Mouse (Mus musculus) liver, embryonic 16.5 days (tissue): ENCODE results near the gene Ruvbl1. TPM values are rescaled to one million over a fixed set of nuclear protein-coding genes. Genes with fewer than 3 reads are reported as not detected.
A peak's percentile ranks its signal among the peaks of the same experiment; 100 is the strongest.

ENCODE experiments used
- ATAC-seq: fragments of 200-750 bp; cut with Nextera tagmentation; 2 replicates; pipeline ENCODE4 v1.8.0; 2017; ENCODE audit warnings: low read depth, mild to moderate bottlenecking, moderate number of reproducible peaks, moderate library complexity
- H3K27ac ChIP-seq: fragments of 300-500 bp; sonication (generic); 2 replicates; pipeline ENCODE4 v1.5.1; 2014; ENCODE audit warnings: mild to moderate bottlenecking, low read length
- H3K27me3 ChIP-seq: fragments of 300-500 bp; sonication (generic); 2 replicates; pipeline ENCODE4 v1.6.1; 2014; ENCODE audit warnings: low read depth, low read length, mixed read lengths; ENCODE audit not compliant: control insufficient read depth, insufficient read depth
- H3K36me3 ChIP-seq: fragments of 300-500 bp; sonication (generic); 2 replicates; pipeline ENCODE4 v1.6.1; 2014; ENCODE audit warnings: mild to moderate bottlenecking; ENCODE audit not compliant: control insufficient read depth, insufficient read depth
- H3K4me1 ChIP-seq: fragments of 300-500 bp; sonication (generic); 2 replicates; pipeline ENCODE4 v1.6.1; 2014; ENCODE audit warnings: low read depth, low read length, mixed read lengths; ENCODE audit not compliant: control insufficient read depth
- H3K4me2 ChIP-seq: fragments of 300-500 bp; sonication (generic); 2 replicates; pipeline ENCODE4 v1.6.1; 2014; ENCODE audit warnings: low read depth, low read length, mixed read lengths
- H3K4me3 ChIP-seq: fragments of 300-500 bp; sonication (generic); 2 replicates; pipeline ENCODE4 v1.5.1; 2014; ENCODE audit warnings: low read depth, mild to moderate bottlenecking, low read length
- H3K9ac ChIP-seq: fragments of 300-500 bp; sonication (generic); 2 replicates; pipeline ENCODE4 v1.6.1; 2014; ENCODE audit warnings: low read depth, low read length
- H3K9me3 ChIP-seq: fragments of 300-500 bp; sonication (generic); replicated peaks from 2 replicates; pipeline ENCODE4 v1.6.1; 2016; ENCODE audit warnings: low read length; ENCODE audit not compliant: control insufficient read depth
- WGBS: fragments of 180-500 bp; shearing (Covaris S2); extraction: QIAGEN DNeasy Blood & Tissue Kit; methylation state at CpG from one replicate; pipeline ENCODE4 v1.1.7; 2014; ENCODE audit not compliant: insufficient replicate concordance; 5-methylcytosine and 5-hydroxymethylcytosine counted together
- polyA plus RNA-seq: library from polyadenylated mRNA; unstranded; fragments of >200 nt; fragmentation: Nextera tagmentation; extraction: Ambion mirVana; gene quantifications from 2 replicates; pipeline ENCODE4 v1.2.1, GENCODE M21; 2015

The Ruvbl1 gene
- polyA plus RNA-seq, 1 experiment from 2014 or later: 58.1 TPM

DNA sequence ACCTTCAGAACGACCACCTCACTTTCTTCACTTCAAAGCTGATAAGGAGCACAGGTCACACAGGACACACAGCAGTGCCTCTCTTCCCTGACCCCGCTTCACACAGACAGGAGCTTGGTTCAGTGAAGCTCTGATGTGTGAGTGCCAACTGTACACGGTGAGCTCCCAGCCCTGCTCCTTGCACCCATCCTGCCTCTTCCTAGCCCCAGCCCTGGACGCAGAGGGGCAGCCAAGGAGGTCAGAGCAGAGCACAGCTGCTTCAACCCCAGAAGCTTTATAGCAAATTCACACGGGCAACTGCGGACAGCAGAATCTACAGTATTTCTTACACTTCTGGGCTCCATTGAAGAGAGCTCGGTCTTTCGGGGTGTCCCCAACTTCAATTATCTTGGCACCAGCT lies 48.8 kb downstream of the Ruvbl1 start:
- no peak overlapping the region for H3K27ac ChIP-seq
- H3K36me3 ChIP-seq: peaks cover 65% of the 10 kb centered on the region
- H3K9me3 ChIP-seq: no peaks in the 10 kb centered on the region
- no peaks in the 10 kb centered on the region for H3K27me3 ChIP-seq
- peaks cover 9% of the 10 kb centered on the region for H3K4me1 ChIP-seq
- no peak overlapping the region for H3K9ac ChIP-seq
- H3K4me3 ChIP-seq: no peak overlapping the region
- no peak for ATAC-seq
- no peak overlapping the region for H3K4me2 ChIP-seq
- 83% methylated on average over 8 of the region's 8 CpGs for WGBS

DNA sequence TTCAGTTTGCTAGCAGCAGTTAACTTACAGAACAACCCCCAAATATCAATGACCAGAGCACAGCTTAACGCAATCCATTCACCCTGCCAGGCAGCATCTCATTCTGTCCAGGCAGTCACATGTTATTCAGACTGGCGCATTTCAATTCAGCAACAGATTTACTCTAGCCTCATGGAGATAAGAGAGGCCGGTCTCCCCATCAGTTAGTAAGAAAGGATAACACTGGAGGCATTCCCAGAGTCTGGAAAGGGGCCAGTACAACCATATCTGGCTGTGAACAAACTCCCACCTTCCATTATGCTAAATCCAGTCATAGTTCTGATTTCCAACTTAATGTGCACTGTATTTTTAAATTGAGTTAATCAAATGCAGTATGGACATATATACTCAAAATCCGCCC lies 49.3 kb downstream of the Ruvbl1 start:
- Histone ChIP-seq H3K9ac (no peak overlapping the region), H3K4me3 (no peak overlapping the region), H3K4me1 (peaks cover 15% of the 10 kb centered on the region), H3K4me2 (no peak overlapping the region), H3K9me3 (no peaks in the 10 kb centered on the region), H3K36me3 (peaks cover 61% of the 10 kb centered on the region), H3K27me3 (no peaks in the 10 kb centered on the region), H3K27ac (no peak overlapping the region)
- WGBS: 69% methylated on average over 4 of the region's 4 CpGs
- ATAC-seq: no peak

DNA sequence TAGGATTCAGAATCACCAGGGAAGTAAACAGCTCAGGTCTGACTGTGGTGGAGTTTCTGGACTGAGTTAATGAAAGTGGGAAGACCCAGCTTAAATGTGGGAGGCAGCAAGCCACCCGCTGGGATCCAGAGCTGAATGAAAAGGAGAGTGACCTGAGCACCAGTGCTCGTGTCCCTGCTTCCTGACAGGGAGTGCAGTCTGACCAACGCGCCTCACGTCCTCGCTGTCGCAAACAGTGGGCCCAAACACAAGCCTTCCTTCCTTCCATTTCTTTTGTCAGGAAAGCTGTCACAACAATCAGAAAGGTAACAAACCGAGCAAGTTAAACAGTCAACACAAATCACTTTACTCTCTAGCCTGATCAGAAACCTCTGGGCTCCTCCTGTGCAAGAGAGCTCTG lies 50.8 kb downstream of the Ruvbl1 start:
- Histone ChIP-seq H3K4me1 (peaks cover 17% of the 10 kb centered on the region), H3K9ac (no peak overlapping the region), H3K27ac (no peak overlapping the region), H3K4me2 (no peak overlapping the region), H3K9me3 (no peaks in the 10 kb centered on the region), H3K4me3 (no peak overlapping the region), H3K27me3 (no peaks in the 10 kb centered on the region), H3K36me3 (peaks cover 47% of the 10 kb centered on the region)
- no peak for ATAC-seq
- WGBS: 84% methylated on average over 8 of the region's 8 CpGs

DNA sequence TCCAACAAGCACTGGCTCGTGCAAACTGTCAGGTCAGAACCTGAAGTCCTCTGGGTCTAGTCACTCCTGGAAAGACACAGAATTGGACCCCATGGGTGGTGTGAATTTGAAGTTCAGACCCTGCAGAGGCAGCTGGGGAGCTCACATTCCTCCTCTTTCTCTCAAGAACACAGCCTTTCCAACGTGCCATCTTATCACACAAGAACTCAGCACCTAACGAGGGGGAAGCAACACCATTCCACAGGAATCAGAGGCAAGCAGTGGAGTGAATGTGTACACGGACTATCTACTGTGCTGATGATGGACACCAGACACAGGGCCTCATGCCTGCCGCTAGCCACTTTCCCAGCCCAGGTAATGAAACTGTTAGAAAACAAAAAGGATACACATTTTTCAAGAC lies 51.5 kb downstream of the Ruvbl1 start:
- peaks cover 41% of the 10 kb centered on the region for H3K36me3 ChIP-seq
- H3K4me1 ChIP-seq: peaks cover 17% of the 10 kb centered on the region
- ATAC-seq: no peak
- peak overlapping the region; percentile 94 for H3K4me3 ChIP-seq
- H3K9ac ChIP-seq: peak overlapping the region; percentile 5
- 55% methylated on average over 5 of the region's 5 CpGs for WGBS
- peak overlapping the region; percentile 99 for H3K4me2 ChIP-seq
- no peaks in the 10 kb centered on the region for H3K27me3 ChIP-seq
- no peak overlapping the region for H3K27ac ChIP-seq
- H3K9me3 ChIP-seq: no peaks in the 10 kb centered on the region

DNA sequence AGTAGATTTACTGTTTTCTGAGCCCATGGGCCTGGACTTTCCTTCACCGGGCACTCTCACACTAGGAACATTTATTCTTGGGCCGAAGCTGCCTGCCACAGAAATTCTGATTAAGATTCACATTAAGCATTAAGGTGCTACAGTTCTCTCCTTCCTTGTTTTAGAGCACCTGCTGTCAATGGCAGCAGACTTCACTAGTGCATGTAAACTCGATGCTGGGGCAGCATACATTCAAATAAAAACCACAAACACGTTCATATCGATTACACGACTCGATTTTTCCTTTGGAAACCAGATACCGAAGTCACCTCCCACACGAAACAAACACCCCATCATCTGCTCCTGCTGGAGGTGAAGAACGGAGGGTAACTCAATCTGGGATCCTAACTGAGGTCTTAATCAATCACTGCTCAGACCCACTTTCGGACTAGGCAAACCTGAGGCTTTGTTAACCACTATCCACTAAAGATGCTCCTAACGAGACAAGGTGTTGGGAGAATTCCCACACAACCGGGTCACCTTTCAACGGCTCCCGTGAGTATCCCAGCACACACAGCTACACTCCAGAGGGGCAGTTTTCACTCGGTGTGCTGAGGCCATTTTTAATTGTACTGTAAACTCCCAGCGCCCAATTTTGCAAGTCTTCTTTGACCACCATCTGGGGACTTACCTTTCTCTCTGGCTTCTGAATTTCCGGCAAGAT lies 52.6 kb downstream of the Ruvbl1 start:
- Histone ChIP-seq H3K27ac (peak overlapping the region; percentile 93), H3K4me3 (peak overlapping the region; percentile 94), H3K36me3 (peaks cover 29% of the 10 kb centered on the region), H3K9ac (peak overlapping the region; percentile 98), H3K4me1 (peaks cover 17% of the 10 kb centered on the region), H3K4me2 (peak overlapping the region; percentile 99), H3K27me3 (no peaks in the 10 kb centered on the region), H3K9me3 (no peaks in the 10 kb centered on the region)
- WGBS: 6% methylated on average over 18 of the region's 18 CpGs
- no peak for ATAC-seq

DNA sequence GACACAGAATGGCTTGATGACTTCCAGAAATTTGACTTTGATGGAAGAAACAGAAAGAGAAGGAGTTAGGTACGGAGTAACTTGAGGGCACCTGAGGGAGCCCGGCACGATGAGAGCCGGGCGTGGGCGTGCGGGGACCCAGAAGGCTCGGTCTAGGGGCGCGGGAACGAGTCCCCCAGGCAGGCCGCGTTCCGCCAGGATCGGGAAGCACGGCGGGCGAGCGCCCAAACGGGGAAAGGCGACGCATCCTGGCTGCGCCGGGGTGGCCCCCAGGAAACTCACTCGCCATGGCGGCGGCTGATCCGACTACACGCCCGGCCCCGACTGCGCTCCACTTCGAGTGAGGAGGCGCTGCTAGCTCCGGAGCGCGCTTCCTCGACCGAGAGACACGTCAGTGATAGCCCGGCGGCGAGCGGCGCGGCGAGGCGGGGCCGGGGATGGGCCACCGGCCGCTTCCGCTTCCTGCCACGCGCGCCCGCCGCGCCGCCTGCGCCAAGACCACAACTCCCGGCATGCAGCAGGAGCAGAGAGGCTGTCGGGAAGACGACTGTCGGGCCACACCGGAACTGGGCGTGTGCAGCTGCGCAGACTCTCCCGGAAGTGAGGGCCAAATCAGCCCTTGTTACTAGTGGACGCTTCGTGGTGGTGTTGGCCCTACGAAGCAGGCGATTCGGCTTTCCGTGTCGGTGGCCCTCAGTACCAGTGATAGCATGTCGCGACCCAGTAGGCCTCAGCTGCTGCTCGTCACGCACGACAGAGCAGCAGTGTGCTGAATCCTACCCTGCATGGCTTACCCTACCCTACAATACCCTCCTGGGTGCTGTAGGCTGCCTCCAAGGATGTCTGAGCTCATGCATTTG lies 53.4 kb downstream of the Ruvbl1 start, which contains the start of gene Sec61a1:
Sec61a1 (minus strand) TSS at position 502 of the 860 bp plus-strand sequence.
- ATAC-seq: peak; percentile 96
- Histone ChIP-seq H3K4me1 (peaks cover 17% of the 10 kb centered on the region), H3K36me3 (peaks cover 24% of the 10 kb centered on the region), H3K4me3 (peak within 1 kb of the TSS; percentile 94), H3K9me3 (no peaks in the 10 kb centered on the region), H3K27ac (peak within 1 kb of the TSS; percentile 93), H3K27me3 (no peaks in the 10 kb centered on the region), H3K9ac (peak within 1 kb of the TSS; percentile 98), H3K4me2 (peak within 1 kb of the TSS; percentile 99)
- under 1% methylated on average over 80 of the region's 80 CpGs for WGBS

DNA sequence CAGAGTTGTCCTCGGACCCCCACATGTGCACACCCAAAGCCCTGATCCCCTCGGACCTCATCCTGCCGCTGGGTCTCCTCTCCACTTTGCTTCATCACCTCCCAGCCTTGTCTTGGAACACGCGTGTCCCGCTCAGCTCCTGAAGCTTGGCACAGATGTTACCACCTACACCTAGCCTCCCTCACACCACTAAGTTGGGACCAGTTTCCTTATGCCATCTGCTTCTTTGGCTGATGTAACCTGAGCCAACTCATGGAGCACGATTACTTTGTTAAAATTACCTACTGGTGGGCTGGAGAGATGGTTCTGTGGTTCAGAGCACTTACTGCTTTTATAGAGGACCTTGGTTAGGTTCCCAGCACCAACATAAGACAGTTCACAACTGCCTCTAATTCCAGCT lies 56.6 kb downstream of the Ruvbl1 start:
- WGBS: 75% methylated on average over 7 of the region's 7 CpGs
- H3K9me3 ChIP-seq: no peaks in the 10 kb centered on the region

DNA sequence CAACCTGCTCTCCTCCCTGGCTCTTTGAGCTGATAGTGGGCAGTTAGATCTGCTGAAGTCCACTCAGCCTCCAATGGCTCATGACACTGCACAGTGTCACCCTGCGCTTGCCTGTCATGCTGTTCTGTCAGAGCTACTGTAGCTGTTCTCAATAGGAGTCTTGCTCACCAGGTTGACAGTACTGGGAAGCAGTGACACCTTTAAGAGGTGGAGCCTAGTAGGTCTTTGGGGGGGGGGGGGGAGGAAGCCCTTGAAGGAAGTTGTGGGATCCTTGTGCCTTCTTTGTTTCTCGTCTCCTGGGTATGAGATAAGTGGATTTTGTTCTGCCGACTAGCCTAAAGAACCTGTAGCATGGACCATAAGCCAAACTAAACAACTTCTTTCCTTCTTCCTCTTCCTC lies 57.4 kb downstream of the Ruvbl1 start:
- Histone ChIP-seq H3K36me3 (no peaks in the 10 kb centered on the region), H3K9ac (no peak overlapping the region), H3K27me3 (no peaks in the 10 kb centered on the region), H3K4me1 (peaks cover 7% of the 10 kb centered on the region), H3K27ac (no peak overlapping the region), H3K4me3 (no peak overlapping the region), H3K4me2 (no peak overlapping the region), H3K9me3 (no peaks in the 10 kb centered on the region)
- WGBS: 23% methylated on average over 3 of the region's 3 CpGs
- ATAC-seq: no peak

More for the DNA sequence above, 56.6 kb downstream of the Ruvbl1 start:
- Histone ChIP-seq H3K9ac (no peak overlapping the region), H3K4me2 (no peak overlapping the region), H3K36me3 (no peaks in the 10 kb centered on the region), H3K4me3 (no peak overlapping the region), H3K27me3 (no peaks in the 10 kb centered on the region), H3K27ac (no peak overlapping the region), H3K4me1 (peaks cover 13% of the 10 kb centered on the region)
- no peak for ATAC-seq

DNA sequence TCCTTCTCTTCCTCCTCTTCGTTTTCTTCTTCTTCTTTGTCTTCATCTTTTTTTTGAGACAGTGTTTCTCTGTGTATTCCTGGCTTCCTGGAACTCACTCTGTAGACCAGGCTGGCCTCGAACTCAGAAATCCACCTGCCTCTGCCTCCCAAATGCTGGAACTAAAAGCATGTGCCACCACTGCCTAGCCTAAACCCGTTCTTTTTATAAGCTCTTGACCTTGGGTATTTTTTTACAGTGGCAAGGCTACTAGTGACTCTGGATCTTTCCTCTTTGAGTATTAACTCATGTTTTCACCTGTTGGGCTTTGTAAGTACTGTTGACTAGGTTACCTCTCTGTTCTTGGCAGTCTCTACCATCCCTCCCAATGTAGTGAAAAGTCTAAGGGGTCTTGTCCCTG lies 57.8 kb downstream of the Ruvbl1 start:
- H3K36me3 ChIP-seq: no peaks in the 10 kb centered on the region
- H3K4me2 ChIP-seq: no peak overlapping the region
- H3K27me3 ChIP-seq: no peaks in the 10 kb centered on the region
- ATAC-seq: no peak
- H3K9ac ChIP-seq: no peak overlapping the region
- 28% methylated on average over 3 of the region's 3 CpGs for whole genome bisulfite sequencing
- H3K4me1 ChIP-seq: peaks cover 7% of the 10 kb centered on the region
- H3K9me3 ChIP-seq: no peaks in the 10 kb centered on the region
- no peak overlapping the region for H3K4me3 ChIP-seq
- H3K27ac ChIP-seq: no peak overlapping the region
